Mouse (Mus musculus) brain, embryonic 14.5 days (tissue): ENCODE measurements around the gene Bcat2.

Experiments
- CTCF ChIP-seq: fragments of 200-500 bp; IDR thresholded peaks from 2 replicates; pipeline ENCODE4 v1.5.1; 2012; ENCODE audit warnings: inconsistent platforms, mild to moderate bottlenecking, moderate library complexity, borderline replicate concordance; ENCODE audit not compliant: insufficient read depth, insufficient read length; ENCODE audit errors: extremely low read depth
- POLR2A ChIP-seq: fragments of 200-500 bp; IDR thresholded peaks from 2 replicates; pipeline ENCODE4 v1.6.1; 2012; ENCODE audit warnings: mild to moderate bottlenecking, inconsistent platforms, borderline replicate concordance; ENCODE audit not compliant: poor library complexity, insufficient read depth, insufficient read length, severe bottlenecking; ENCODE audit errors: extremely low read depth

- no peak for TF ChIP-seq POLR2A
- no peak for TF ChIP-seq CTCF
Observed at GRCm38 (mm10) chr7:45630064-45630907, 60.3 kb downstream of the Bcat2 start.
